Mouse (Mus musculus) effector memory CD4-positive, alpha-beta T cell, adult 5 months (primary cell): ENCODE data around the gene Olfr776. TPM values are rescaled to one million over a fixed set of nuclear protein-coding genes. Genes with fewer than 3 reads are reported as not detected.

Experiments
- polyA plus RNA-seq: library from polyadenylated mRNA; unstranded; fragments of 100-300 nt; shearing (Covaris generic); gene quantifications from one replicate; pipeline ENCODE4 v1.2.1, GENCODE M21; 2017

Gene Olfr776
- not detected for polyA plus RNA-seq

DNA sequence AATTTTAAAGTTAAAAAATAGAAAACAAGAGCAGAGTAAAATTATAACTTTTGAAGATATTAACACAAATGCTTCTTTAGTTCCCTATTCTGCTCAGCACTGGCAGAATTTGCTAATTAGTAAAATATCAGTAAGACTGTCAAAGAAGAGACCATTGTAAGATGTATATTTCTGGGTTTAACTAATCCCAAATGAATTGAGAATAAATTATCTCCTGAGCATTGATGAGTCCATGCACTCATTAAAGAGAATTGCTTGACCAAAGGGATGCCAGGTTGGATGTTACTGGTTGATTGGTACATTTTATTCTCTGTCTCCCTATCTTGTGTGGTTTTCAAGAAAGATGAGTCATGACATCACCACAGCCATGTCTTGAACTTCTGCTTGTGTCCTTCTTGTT is at the start of gene Olfr776:
Gene Olfr776, plus strand, starts transcription at position 301 of the 400 bp plus-strand sequence.

GRCm38 (mm10) chr10:129235904-129236303 is 23.0 kb upstream of the Olfr776 start, which contains the start of gene Olfr774:
Gene Olfr774 (plus strand): TSS chr10:129236204.

GRCm38 (mm10) chr10:129248112-129248511 is 10.8 kb upstream of the Olfr776 start, which contains the start of gene Olfr775:
Gene Olfr775 (plus strand): TSS chr10:129248412.

DNA sequence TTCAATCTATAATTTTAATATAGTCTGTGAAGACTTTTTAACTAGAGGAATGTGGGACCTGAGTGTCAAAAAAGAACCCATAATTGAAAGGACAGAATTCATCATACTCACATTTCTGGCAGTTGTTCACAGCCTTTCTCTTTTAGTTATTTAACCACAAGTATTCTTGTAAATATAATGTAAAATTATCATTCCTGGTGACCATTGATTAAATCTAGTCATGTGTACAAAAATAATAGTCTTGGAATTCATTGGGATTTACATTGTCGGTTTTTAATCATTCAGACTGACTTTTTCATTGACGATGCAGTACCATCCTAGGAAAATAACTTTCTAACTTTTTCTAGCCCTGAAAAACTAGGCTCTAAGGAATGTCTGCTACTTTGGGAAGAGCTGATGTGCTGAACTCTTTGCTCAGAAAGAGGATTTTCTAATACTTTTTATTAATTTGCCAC is 12.2 kb downstream of the Olfr776 start, which contains the start of gene Olfr777:
Gene Olfr777, minus strand, starts transcription at position 405 of the 455 bp plus-strand sequence.

Other genes starting within 250 kb of the Olfr776 start
- not detected for gene Olfr763, start 248.3 kb upstream of the Olfr776 start, polyA plus RNA-seq
- gene Olfr764-ps1, start 219.2 kb upstream of the Olfr776 start, polyA plus RNA-seq: not detected
- not detected for gene Olfr765, start 209.1 kb upstream of the Olfr776 start, polyA plus RNA-seq
- gene Olfr766-ps1, start 190.2 kb upstream of the Olfr776 start, polyA plus RNA-seq: not detected
- not detected for gene Olfr767, start 176.2 kb upstream of the Olfr776 start, polyA plus RNA-seq
- gene Olfr768, start 159.8 kb upstream of the Olfr776 start, polyA plus RNA-seq: not detected
- not detected for gene Olfr769, start 141.3 kb upstream of the Olfr776 start, polyA plus RNA-seq
- gene Olfr770, start 120.1 kb upstream of the Olfr776 start, polyA plus RNA-seq: not detected
- gene Olfr771, start 94.4 kb upstream of the Olfr776 start, polyA plus RNA-seq: not detected
- not detected for gene Olfr772, start 81.2 kb upstream of the Olfr776 start, polyA plus RNA-seq
- not detected for gene Olfr773, start 71.7 kb upstream of the Olfr776 start, polyA plus RNA-seq
- not detected for gene Olfr774, start 22.9 kb upstream of the Olfr776 start, polyA plus RNA-seq
- not detected for gene Olfr775, start 10.7 kb upstream of the Olfr776 start, polyA plus RNA-seq
- gene Olfr777, start 12.4 kb downstream of the Olfr776 start, polyA plus RNA-seq: not detected
- not detected for gene Olfr780, start 59.0 kb downstream of the Olfr776 start, polyA plus RNA-seq
- not detected for gene Olfr781, start 69.7 kb downstream of the Olfr776 start, polyA plus RNA-seq
- gene Olfr782, start 89.7 kb downstream of the Olfr776 start, polyA plus RNA-seq: not detected
- not detected for gene Olfr784, start 125.0 kb downstream of the Olfr776 start, polyA plus RNA-seq
- gene Olfr785, start 146.3 kb downstream of the Olfr776 start, polyA plus RNA-seq: not detected
- not detected for gene Olfr786, start 168.2 kb downstream of the Olfr776 start, polyA plus RNA-seq
- gene Olfr787, start 202.7 kb downstream of the Olfr776 start, polyA plus RNA-seq: 0.12 TPM
- 0.10 TPM for gene Olfr788, start 211.9 kb downstream of the Olfr776 start, polyA plus RNA-seq
- not detected for gene Olfr789, start 225.6 kb downstream of the Olfr776 start, polyA plus RNA-seq
- gene Olfr790, start 239.4 kb downstream of the Olfr776 start, polyA plus RNA-seq: not detected